In the genomic region with DNA sequence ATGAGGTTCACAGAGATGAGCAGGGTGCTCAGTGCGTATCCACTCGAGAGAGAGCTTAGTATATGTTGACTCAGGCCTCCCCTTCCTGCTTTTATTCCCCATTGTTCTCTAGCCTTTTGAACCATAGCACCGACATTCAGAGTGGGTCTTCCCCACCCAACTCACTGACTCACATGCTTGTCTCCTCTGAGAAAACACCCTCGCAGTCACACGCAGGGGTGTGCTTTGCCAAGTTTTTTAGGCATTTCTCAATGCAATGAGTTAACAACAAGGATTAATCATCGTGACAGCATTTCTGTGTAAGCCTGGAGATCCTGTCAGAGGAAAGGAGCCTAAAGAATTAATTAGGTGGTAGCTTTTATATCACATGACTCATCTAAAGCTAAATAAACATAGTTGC, we compare ENCODE assay signal across 12 mouse cellular contexts. TPM values are rescaled to one million over a fixed set of nuclear protein-coding genes. Genes with fewer than 3 reads are reported as not detected.
DNase-seq lines count a peak whose midpoint lies in the region; ATAC-seq and TF ChIP-seq lines count a peak whose summit lies in the region.
"Had no signal": no experiment of that assay in that cellular context is flagged by ENCODE, and none has a peak within 500 bp of the region (broad histone marks: within the 10 kb centered on the region; RNA-seq: fewer than 3 reads in every experiment).

No protein-coding gene starts in this region.

- TF ChIP-seq CTCF in lung, adult 2 months (IDR thresholded peaks at IDR 0.05; ENCODE audit: insufficient read depth, low read length): no peak

- ATAC-seq in lung, embryonic 16.5 days (ENCODE audit: low read depth): peak; percentile 23; the same call in 1 of the 2 replicates
- ATAC-seq in kidney, embryonic 14.5 days (ENCODE audit: low FRiP score, low TSS enrichment): no peak
- ATAC-seq: forebrain, embryonic 15.5 days had no signal

- H3K36me3 ChIP-seq in lung, embryonic 16.5 days (ENCODE audit: control insufficient read depth, insufficient read depth, low read length): no peaks in the 10 kb centered on the region
- no peaks in the 10 kb centered on the region for H3K36me3 ChIP-seq in kidney, embryonic 14.5 days (ENCODE audit: control insufficient read depth, insufficient read depth, low read length)
- H3K36me3 ChIP-seq: forebrain, embryonic 15.5 days; neural tube, embryonic 13.5 days had no signal

- H3K4me3 ChIP-seq in lung, embryonic 16.5 days (ENCODE audit: low read length): no peak overlapping the region
- no peak overlapping the region for H3K4me3 ChIP-seq in lung, adult 2 months (replicated peaks; ENCODE audit: extremely low read depth, low read depth, low read length)
- H3K4me3 ChIP-seq in kidney, embryonic 14.5 days (ENCODE audit: low read length): no peak overlapping the region
- H3K4me3 ChIP-seq: forebrain, embryonic 15.5 days; megakaryocyte, embryonic 14.5 days; neural tube, embryonic 13.5 days had no signal

- H3K9me3 ChIP-seq in lung, embryonic 16.5 days (ENCODE audit: control insufficient read depth, low read length): no peaks in the 10 kb centered on the region
- H3K9me3 ChIP-seq in kidney, embryonic 14.5 days (ENCODE audit: control insufficient read depth, low read length): no peaks in the 10 kb centered on the region
- H3K9me3 ChIP-seq: forebrain, embryonic 15.5 days; neural tube, embryonic 13.5 days had no signal

- no peaks in the 10 kb centered on the region for H3K4me1 ChIP-seq in lung, embryonic 16.5 days (replicated peaks; ENCODE audit: control insufficient read depth, insufficient read depth, low read length)
- H3K4me1 ChIP-seq in lung, adult 2 months (ENCODE audit: control insufficient read depth, insufficient read depth, low read length): no peaks in the 10 kb centered on the region
- H3K4me1 ChIP-seq in kidney, embryonic 14.5 days (ENCODE audit: control insufficient read depth, insufficient read depth, low read length): no peaks in the 10 kb centered on the region
- H3K4me1 ChIP-seq: forebrain, embryonic 15.5 days; megakaryocyte, embryonic 14.5 days; neural tube, embryonic 13.5 days had no signal

- no peak for TF ChIP-seq POLR2A in lung, adult 2 months (IDR thresholded peaks at IDR 0.05; ENCODE audit: borderline replicate concordance, extremely low read depth, low read depth, low read length)

- peak; percentile 10 to 19 for DNase-seq in adrenal gland, postnatal 36 days
- DNase-seq in adrenal gland, postnatal 4 days (ENCODE audit: low spot score in 2 of 2): no peak
- DNase-seq in lung, adult 2 months: no peak
- DNase-seq in frontal cortex, postnatal 36 days (ENCODE audit: low spot score in 2 of 2): peak; percentile 21 to 22
- peak; percentile 12 to 36 for DNase-seq in right cerebral cortex, postnatal 36 days (ENCODE audit: low spot score in 2 of 2)
- DNase-seq in retina, postnatal 1 day: no peak
- DNase-seq: kidney, adult 18-20 months had no signal

- no peak overlapping the region for H3K9ac ChIP-seq in lung, embryonic 16.5 days (ENCODE audit: low read length)
- no peak overlapping the region for H3K9ac ChIP-seq in kidney, embryonic 14.5 days (ENCODE audit: low read depth, low read length)
- H3K9ac ChIP-seq: forebrain, embryonic 15.5 days; neural tube, embryonic 13.5 days had no signal

- no peak overlapping the region for H3K27ac ChIP-seq in lung, embryonic 16.5 days (ENCODE audit: low read length)
- H3K27ac ChIP-seq in kidney, embryonic 14.5 days (ENCODE audit: low read depth, low read length): no peak overlapping the region
- H3K27ac ChIP-seq: forebrain, embryonic 15.5 days; neural tube, embryonic 13.5 days had no signal

- 35% methylated on average over 6 of the region's 6 CpGs for WGBS in lung, embryonic 16.5 days
- 28% methylated on average over 6 of the region's 6 CpGs for WGBS in lung, adult 2 months
- 55% methylated on average over 6 of the region's 6 CpGs for WGBS in kidney, embryonic 14.5 days

- no peaks in the 10 kb centered on the region for H3K27me3 ChIP-seq in lung, embryonic 16.5 days (ENCODE audit: control insufficient read depth, insufficient read depth, low read depth, low read length)
- H3K27me3 ChIP-seq in kidney, embryonic 14.5 days (ENCODE audit: control insufficient read depth, insufficient read depth, low read length): no peaks in the 10 kb centered on the region
- H3K27me3 ChIP-seq: forebrain, embryonic 15.5 days; neural tube, embryonic 13.5 days had no signal

- H3K4me2 ChIP-seq in lung, embryonic 16.5 days (ENCODE audit: low read depth, low read length): no peak overlapping the region
- no peak overlapping the region for H3K4me2 ChIP-seq in kidney, embryonic 14.5 days (replicated peaks; ENCODE audit: low read depth, low read length)
- H3K4me2 ChIP-seq: forebrain, embryonic 15.5 days; neural tube, embryonic 13.5 days had no signal

RNA-seq across cellular contexts. Expression of a gene that starts 29.3 kb away (rescaled TPM):
- under 1 TPM in 1 of 2 experiments, not detected in 1; 0.10 TPM for total RNA-seq in adrenal gland, postnatal 36 days (2021)
- total RNA-seq in adrenal gland, postnatal 4 days (2021): under 1 TPM; 0.08 to 0.14 TPM
- polyA plus RNA-seq in lung, embryonic 16.5 days (2015; fragmentation: Nextera tagmentation; extraction: Ambion mirVana): 0.04 and 0.08 TPM in 2 replicates
- polyA plus RNA-seq in lung, adult 2 months (2012; rRNA removed): 0.08 and 0.11 TPM in 2 replicates
- polyA plus RNA-seq in kidney, embryonic 14.5 days (2014; fragmentation: Nextera tagmentation; extraction: Ambion mirVana): 0.19 and 0.62 TPM in 2 replicates
- polyA plus RNA-seq: neural tube, embryonic 13.5 days had no signal

Comparison
In these comparisons a context has a peak if more than half of its experiments do, and no peak if none do; other contexts are left out.
1. DNase-seq: peak in adrenal gland, postnatal 36 days (2 of 2), frontal cortex, postnatal 36 days (2 of 2) and right cerebral cortex, postnatal 36 days (2 of 2); none in adrenal gland, postnatal 4 days (0 of 2), lung, adult 2 months (single experiment) and retina, postnatal 1 day (single experiment).